Mouse (Mus musculus): ENCODE measurements around the gene Sms.

- no peak for TF ChIP-seq ZC3H11A (IDR thresholded peaks at IDR 0.05; ENCODE audit: borderline replicate concordance, low read depth, low read length)
- no peak for TF ChIP-seq MAFK (IDR thresholded peaks at IDR 0.05; ENCODE audit: insufficient read depth, low read depth, low read length)
These were observed 72.6 kb downstream of the Sms start for GRCm38 (mm10) chrX:157419451-157419850.

All from ES-E14 (cell line).